ENCODE assay signal across 8 mouse cellular contexts in genomic region chr3:89395419-89395805, GRCm38 (mm10). TPM values are rescaled to one million over a fixed set of nuclear protein-coding genes. Genes with fewer than 3 reads are reported as not detected.
DNase-seq lines count a peak whose midpoint lies in the region; ATAC-seq and TF ChIP-seq lines count a peak whose summit lies in the region.

No protein-coding gene starts in this region.

- 4% methylated on average over 10 of the region's 10 CpGs for WGBS in bone marrow, adult 2 months
- WGBS in hindbrain, embryonic 13.5 days, result 3% methylated on average over 10 of the region's 10 CpGs

- no peak overlapping the region for H3K27ac ChIP-seq in bone marrow, adult 2 months (ENCODE audit: control insufficient read depth, insufficient read depth, low read depth, low read length, poor library complexity)
- H3K27ac ChIP-seq in hindbrain, embryonic 13.5 days, result 0 out of 2 replicates have a peak overlapping the region, but pooled peaks have one; percentile 58

- ATAC-seq in hindbrain, embryonic 13.5 days (ENCODE audit: low FRiP score), result no peak
- no peak for ATAC-seq in inflammation-experienced regulatory T-cells, adult 6 months

- no peaks in the 10 kb centered on the region; the same call in 1 of the 2 replicates for H3K36me3 ChIP-seq in hindbrain, embryonic 13.5 days

- intact Hi-C loops in heart, postnatal 25 days (cut with DNase I), result no loop called here

- TF ChIP-seq CTCF in bone marrow, adult 2 months (IDR thresholded peaks at IDR 0.05; ENCODE audit: control insufficient read depth, insufficient read depth, low read length), result no peak

- H3K4me1 ChIP-seq in bone marrow, adult 2 months (ENCODE audit: control insufficient read depth, insufficient read depth, low read length), result no peaks in the 10 kb centered on the region; the same call in 1 of the 2 replicates
- peaks cover 65% of the 10 kb centered on the region for H3K4me1 ChIP-seq in hindbrain, embryonic 13.5 days (replicated peaks)

- no peaks in the 10 kb centered on the region for H3K9me3 ChIP-seq in hindbrain, embryonic 13.5 days

- DNase-seq in heart, adult 11 months, result peak; percentile 94
- DNase-seq in heart, postnatal 25 days (ENCODE audit: low spot score), result no peak
- DNase-seq in lung, postnatal 10 days, result peak; percentile 42
- DNase-seq in ovary, postnatal 36 days (ENCODE audit: low spot score), result no peak
- no peak for DNase-seq in left cerebral cortex, adult 9 months (ENCODE audit: low spot score in 2 of 2)

- H3K27me3 ChIP-seq in hindbrain, embryonic 13.5 days, result peaks cover 50% of the 10 kb centered on the region

- peak overlapping the region; percentile 99 for H3K4me2 ChIP-seq in hindbrain, embryonic 13.5 days

- peak overlapping the region; percentile 51; the same call in 1 of the 2 replicates for H3K9ac ChIP-seq in hindbrain, embryonic 13.5 days

- H3K4me3 ChIP-seq in bone marrow, adult 2 months (replicated peaks; ENCODE audit: control insufficient read depth, low read depth, low read length), result peak overlapping the region; percentile 42
- peak overlapping the region; percentile 52 for H3K4me3 ChIP-seq in hindbrain, embryonic 13.5 days

- TF ChIP-seq POLR2A in bone marrow, adult 2 months (IDR thresholded peaks at IDR 0.05; ENCODE audit: borderline replicate concordance, control insufficient read depth, low read depth, low read length), result no peak

RNA-seq across cellular contexts. Expression of gene Zbtb7b, which starts 0.8 kb away (rescaled TPM):
- 10 to 100 TPM; 20.6 to 25.1 TPM for total RNA-seq in heart, postnatal 25 days (2021)
- 20.8 and 40.2 TPM in 2 replicates for polyA plus RNA-seq in bone marrow, adult 2 months (2011; ENCODE audit: insufficient read depth, insufficient read length, low replicate concordance, missing spikeins)
- polyA plus RNA-seq in hindbrain, embryonic 13.5 days (2015; fragmentation: Nextera tagmentation; extraction: Ambion mirVana), result 0.70 and 0.73 TPM in 2 replicates
- 10 to 100 TPM; 11.1 to 16.2 (median 11.4) TPM for polyA plus RNA-seq in inflammation-experienced regulatory T-cells, adult 6 months (2017; shearing (Covaris generic))

RNA-seq across cellular contexts. Expression of gene Lenep, which starts 7.2 kb away (rescaled TPM):
- total RNA-seq in heart, postnatal 25 days (2021), result under 1 TPM; 0.23 to 0.59 TPM
- 0.92 TPM in 1 of 2 replicates, not detected in the other for polyA plus RNA-seq in bone marrow, adult 2 months (2011; ENCODE audit: insufficient read depth, insufficient read length, low replicate concordance, missing spikeins)
- polyA plus RNA-seq in hindbrain, embryonic 13.5 days (2015; fragmentation: Nextera tagmentation; extraction: Ambion mirVana), result 1.1 and 1.4 TPM in 2 replicates
- polyA plus RNA-seq in inflammation-experienced regulatory T-cells, adult 6 months (2017; shearing (Covaris generic)), result under 1 TPM in 1 of 3 experiments, not detected in 2; 0.38 TPM

RNA-seq across cellular contexts. Expression of gene Flad1, which starts 16.3 kb away (rescaled TPM):
- 10 to 100 TPM; 57.5 to 60.8 TPM for total RNA-seq in heart, postnatal 25 days (2021)
- 9.7 and 17.6 TPM in 2 replicates for polyA plus RNA-seq in bone marrow, adult 2 months (2011; ENCODE audit: insufficient read depth, insufficient read length, low replicate concordance, missing spikeins)
- 38.5 and 39.3 TPM in 2 replicates for polyA plus RNA-seq in hindbrain, embryonic 13.5 days (2015; fragmentation: Nextera tagmentation; extraction: Ambion mirVana)
- polyA plus RNA-seq in inflammation-experienced regulatory T-cells, adult 6 months (2017; shearing (Covaris generic)), result 10 to 100 TPM; 43.1 to 63.7 (median 57.5) TPM

RNA-seq across cellular contexts. Expression of gene Cks1b, which starts 22.8 kb away (rescaled TPM):
- 1 to 10 TPM; 4.1 to 4.7 TPM for total RNA-seq in heart, postnatal 25 days (2021)
- polyA plus RNA-seq in bone marrow, adult 2 months (2011; ENCODE audit: insufficient read depth, insufficient read length, low replicate concordance, missing spikeins), result 126 and 145 TPM in 2 replicates
- polyA plus RNA-seq in hindbrain, embryonic 13.5 days (2015; fragmentation: Nextera tagmentation; extraction: Ambion mirVana), result 116 and 121 TPM in 2 replicates
- polyA plus RNA-seq in inflammation-experienced regulatory T-cells, adult 6 months (2017; shearing (Covaris generic)), result 100 to 1,000 TPM in 1 of 3 experiments, 10 to 100 TPM in 2; 23.3 to 176 (median 34.8) TPM

RNA-seq across cellular contexts. Expression of gene Shc1, which starts 22.8 kb away (rescaled TPM):
- total RNA-seq in heart, postnatal 25 days (2021), result 10 to 100 TPM; 35.7 to 35.8 TPM
- 41.6 and 65.2 TPM in 2 replicates for polyA plus RNA-seq in bone marrow, adult 2 months (2011; ENCODE audit: insufficient read depth, insufficient read length, low replicate concordance, missing spikeins)
- polyA plus RNA-seq in hindbrain, embryonic 13.5 days (2015; fragmentation: Nextera tagmentation; extraction: Ambion mirVana), result 24.3 and 24.4 TPM in 2 replicates
- polyA plus RNA-seq in inflammation-experienced regulatory T-cells, adult 6 months (2017; shearing (Covaris generic)), result 10 to 100 TPM; 31.2 to 34.1 (median 33.7) TPM

Comparison
In these comparisons a context has a peak if more than half of its experiments do, and no peak if none do; other contexts are left out.
1. DNase-seq: peak in heart, adult 11 months (single experiment) and lung, postnatal 10 days (single experiment); none in heart, postnatal 25 days (single experiment), ovary, postnatal 36 days (single experiment) and left cerebral cortex, adult 9 months (0 of 2).